Mouse (Mus musculus) layer of hippocampus, adult 18-20 months (tissue): Measurements from ENCODE around the gene Higd2a. TPM values are rescaled to one million over a fixed set of nuclear protein-coding genes. Genes with fewer than 3 reads are reported as not detected.

ENCODE experiments used
- DNase-seq, 2 experiments: peaks; one replicate each; pipeline ENCODE4 v3.0.0; 2022; ENCODE audit warnings: low spot score in 2 of 2
- long read RNA-seq: library from polyadenylated mRNA; stranded (forward); transcript quantifications from one replicate; pipeline ENCODE4 v2.0.0, GENCODE M21; 2021
- total RNA-seq, 2 experiments: library from RNA; stranded (reverse); gene quantifications; 2 replicates each; pipeline ENCODE4 v1.2.3; 2021

Gene Higd2a
- total RNA-seq: 100 to 1,000 TPM; 170 to 174 TPM
- long read RNA-seq, transcript Higd2a-201 (2 exons, 648 nt): major isoform, 70 of 75 reads
- long read RNA-seq, partial matches to known transcripts: 0 of 75 reads
- long read RNA-seq, other reads (novel, unspliced or antisense): 5 of 75 reads

DNA sequence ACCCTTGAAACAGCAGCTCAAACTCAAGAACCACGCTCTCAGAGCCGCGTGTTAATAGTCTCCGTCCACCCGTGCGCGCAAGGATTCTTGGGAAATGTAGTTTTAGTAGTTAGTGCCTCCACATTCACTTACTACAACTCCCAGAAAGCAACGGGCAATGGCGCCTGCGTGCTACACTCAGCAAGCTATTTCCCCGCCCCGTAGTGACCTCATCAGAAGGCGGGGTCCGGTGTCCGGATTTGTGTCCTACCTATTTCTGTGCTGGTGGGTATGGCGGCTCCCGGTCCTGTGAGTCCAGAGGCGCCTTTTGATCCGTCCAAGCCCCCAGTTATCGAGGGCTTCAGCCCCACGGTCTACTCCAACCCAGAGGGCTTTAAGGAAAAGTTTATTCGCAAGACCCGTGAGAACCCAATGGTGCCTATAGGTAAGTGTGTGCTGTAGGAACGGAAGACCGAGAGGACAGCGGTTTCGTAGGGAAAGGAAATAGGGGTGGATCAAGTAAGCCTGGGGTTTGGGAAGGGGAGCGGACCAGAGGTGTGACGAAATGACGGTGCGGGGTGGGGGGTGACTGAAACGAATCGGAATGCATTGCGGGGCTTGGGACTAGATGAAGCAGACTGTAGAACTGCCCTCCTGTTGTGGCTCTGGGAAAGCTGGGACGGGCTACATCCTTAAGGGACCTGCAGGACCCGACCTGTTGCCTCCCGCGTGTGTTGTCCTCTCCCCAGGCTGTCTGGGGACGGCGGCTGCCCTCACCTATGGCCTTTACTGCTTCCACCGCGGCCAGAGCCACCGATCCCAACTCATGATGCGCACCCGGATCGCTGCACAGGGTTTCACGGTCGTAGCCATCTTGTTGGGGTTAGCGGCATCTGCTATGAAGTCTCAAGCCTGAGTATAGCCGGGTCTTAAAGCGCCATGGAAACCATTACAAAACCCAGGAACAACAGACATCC lies at the start of gene Higd2a, which contains the start of gene Nop16:
Gene Higd2a (plus strand): TSS at position 212 of the 956 bp plus-strand sequence.
Gene Nop16 (minus strand): TSS at position 95 of the 956 bp plus-strand sequence.
- peak; percentile 96 to 99 for DNase-seq

GRCm38 (mm10) chr13:54548036-54548435 lies 42.0 kb upstream of the Higd2a start:
- no peak for DNase-seq

DNA sequence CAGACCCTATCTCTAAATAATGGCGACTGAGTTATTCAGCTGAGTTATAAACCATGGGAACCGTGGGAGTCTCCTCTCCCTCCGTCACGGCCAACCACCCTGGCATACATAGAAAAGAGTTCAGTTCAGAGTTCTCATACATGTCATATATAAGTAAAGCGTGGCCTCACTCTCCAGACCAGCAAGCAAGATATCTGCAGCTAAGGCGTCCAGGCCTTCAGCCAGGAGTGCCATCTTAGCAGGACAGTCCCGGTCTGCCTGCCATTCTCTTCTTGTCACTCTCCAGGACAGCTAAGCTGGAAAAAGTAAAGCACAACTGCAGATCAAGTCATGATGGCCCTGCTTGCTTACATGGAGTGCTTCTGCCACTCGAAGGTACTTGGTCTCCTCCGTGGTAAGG lies 33.8 kb upstream of the Higd2a start:
- no peak for DNase-seq

DNA sequence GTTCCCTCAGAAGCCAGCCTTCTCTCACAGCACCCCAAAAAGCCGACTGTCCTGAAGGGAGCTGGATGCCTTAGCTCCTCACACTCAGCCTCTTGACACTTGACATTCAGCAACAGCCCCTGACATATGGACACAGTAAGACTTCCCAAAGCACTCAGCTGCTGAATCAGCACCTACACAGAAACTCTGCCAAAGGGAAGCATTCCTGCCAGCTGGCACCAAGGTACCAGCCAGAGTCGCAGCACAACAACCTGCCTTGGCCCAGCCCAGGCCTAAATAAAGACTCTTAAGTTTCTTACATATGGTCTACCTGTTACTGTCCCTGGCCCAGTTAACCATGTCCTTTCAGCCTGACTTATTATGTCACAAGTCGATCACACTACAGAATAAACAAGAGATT lies 33.2 kb upstream of the Higd2a start:
- peak in 1 of 2 experiments; percentile 49 for DNase-seq

- DNase-seq: no peak
Measured at GRCm38 (mm10) chr13:54557652-54558051, 32.4 kb upstream of the Higd2a start.

DNA sequence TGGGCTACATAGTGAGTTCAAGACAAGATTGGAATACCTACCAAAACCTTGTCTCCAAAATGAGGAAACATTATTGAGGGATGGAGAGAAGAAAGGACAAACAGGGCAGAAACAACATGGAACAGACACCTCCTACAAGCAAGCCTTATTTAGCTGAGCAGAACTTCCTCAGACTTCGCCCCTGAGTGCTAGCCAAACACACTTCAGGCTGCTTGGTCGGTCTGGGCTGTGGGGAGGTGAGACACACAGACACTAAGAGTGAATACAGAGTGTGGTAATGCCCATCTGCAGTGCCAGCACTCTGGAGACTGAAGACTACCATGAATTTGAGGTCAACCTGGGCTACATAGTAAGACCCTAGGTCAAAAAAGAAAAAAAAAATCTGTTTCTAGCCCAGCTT lies 30.4 kb upstream of the Higd2a start:
- no peak for DNase-seq

DNA sequence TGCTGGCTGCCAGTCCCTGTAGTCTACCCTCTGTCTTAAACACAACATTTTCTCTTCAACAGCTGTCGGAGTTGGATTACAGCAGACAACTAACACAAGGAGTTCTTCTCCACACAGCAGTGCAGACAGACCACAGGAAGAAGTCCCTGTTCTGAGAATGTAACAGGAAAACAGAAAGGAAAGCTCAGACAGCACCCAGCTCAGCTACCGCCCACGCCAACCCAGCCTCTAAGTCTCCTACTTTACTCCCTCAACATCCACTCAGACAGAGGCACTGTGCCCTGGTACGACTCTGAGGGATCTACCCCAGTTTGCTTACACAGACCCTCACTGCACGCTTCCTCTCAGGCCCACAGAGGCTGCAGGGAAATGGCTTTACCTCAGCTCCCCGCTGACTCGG lies 29.4 kb upstream of the Higd2a start:
- peak in 1 of 2 experiments; percentile 53 for DNase-seq

- DNase-seq: no peak
Measured at GRCm38 (mm10) chr13:54562562-54562961, 27.4 kb upstream of the Higd2a start.

GRCm38 (mm10) chr13:54564232-54565200 lies 25.5 kb upstream of the Higd2a start:
- peak in 1 of 2 experiments; percentile 19 for DNase-seq

- DNase-seq: peak; percentile 88 to 96
Measured at GRCm38 (mm10) chr13:54565201-54565581, 24.8 kb upstream of the Higd2a start, which contains the start of gene 4833439L19Rik. Gene 4833439L19Rik, minus strand, starts transcription at chr13:54565435.

- DNase-seq: peak in 1 of 2 experiments; percentile 57
Measured at GRCm38 (mm10) chr13:54565594-54566345, 24.2 kb upstream of the Higd2a start.

DNA sequence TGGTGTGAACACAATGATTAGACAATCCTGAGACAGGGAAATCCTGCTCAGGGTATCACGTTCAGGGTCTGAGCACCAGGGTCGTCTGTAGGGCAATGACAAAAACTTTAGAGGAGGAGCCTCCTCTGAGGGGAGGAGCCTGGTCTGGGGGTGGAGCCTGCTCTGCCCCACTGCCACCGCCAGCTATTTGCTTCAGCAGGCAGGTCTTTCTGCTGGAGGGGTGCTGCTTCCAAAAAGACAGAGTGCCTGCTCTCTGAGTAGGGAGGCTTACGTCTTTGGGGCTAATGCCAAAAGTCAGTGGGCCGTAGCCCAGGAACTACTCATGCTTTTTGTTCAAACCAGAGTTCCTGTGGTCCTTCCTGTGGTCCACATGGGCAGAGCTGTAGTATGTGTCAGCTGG lies 21.6 kb upstream of the Higd2a start:
- DNase-seq: no peak

GRCm38 (mm10) chr13:54569282-54569681 lies 20.7 kb upstream of the Higd2a start:
- no peak for DNase-seq

GRCm38 (mm10) chr13:54570736-54571135 lies 19.3 kb upstream of the Higd2a start:
- no peak for DNase-seq

DNA sequence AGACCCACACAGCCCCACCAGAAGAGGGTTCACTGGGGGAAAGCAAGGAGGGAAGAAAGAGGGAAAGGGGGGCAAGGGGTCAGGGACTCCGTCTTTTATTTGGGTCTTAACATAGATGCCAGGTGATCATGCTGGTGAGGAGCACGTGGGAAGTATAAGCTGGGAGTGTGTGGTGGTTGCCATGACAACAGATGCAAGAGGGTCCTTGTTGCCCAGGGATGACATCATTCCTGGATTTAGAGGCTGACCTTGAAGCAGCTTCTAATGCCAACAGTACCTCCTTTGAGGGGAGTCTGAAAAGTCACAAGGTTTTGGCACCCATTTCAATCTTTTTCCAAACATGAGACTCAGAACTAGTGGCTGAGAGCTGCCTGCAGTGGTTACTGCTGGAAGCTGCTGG lies 18.4 kb upstream of the Higd2a start:
- DNase-seq: no peak

DNA sequence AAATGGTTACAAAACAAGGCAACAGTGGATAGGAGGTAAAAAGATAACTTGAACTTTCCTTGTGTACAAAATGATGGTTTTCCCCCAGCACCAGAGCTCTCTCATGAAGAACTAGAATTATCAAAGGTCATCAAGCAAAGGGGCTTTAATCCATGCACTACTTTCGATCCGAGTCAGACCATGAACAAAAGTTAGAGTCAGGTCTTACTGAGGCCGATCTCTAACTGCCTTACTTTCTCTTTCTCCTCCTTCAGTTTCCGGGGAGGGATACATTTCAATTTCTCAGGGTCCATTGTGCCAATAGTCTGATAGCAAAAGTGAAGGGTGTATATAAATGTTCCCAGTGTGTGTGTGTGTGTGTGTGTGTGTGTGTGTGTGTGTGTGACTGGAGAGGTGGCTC lies 17.4 kb upstream of the Higd2a start:
- no peak for DNase-seq

GRCm38 (mm10) chr13:54574854-54575481 lies 15.0 kb upstream of the Higd2a start, which contains the start of gene Arl10:
Gene Arl10, plus strand, starts transcription at chr13:54575015.
- peak; percentile 61 to 74 for DNase-seq

- no peak for DNase-seq
Measured at GRCm38 (mm10) chr13:54575489-54575888, 14.5 kb upstream of the Higd2a start.

GRCm38 (mm10) chr13:54577652-54578507 lies 12.1 kb upstream of the Higd2a start:
- no peak for DNase-seq
